Mouse (Mus musculus): ENCODE data around the gene Gpr26.

Gene Gpr26

DNA sequence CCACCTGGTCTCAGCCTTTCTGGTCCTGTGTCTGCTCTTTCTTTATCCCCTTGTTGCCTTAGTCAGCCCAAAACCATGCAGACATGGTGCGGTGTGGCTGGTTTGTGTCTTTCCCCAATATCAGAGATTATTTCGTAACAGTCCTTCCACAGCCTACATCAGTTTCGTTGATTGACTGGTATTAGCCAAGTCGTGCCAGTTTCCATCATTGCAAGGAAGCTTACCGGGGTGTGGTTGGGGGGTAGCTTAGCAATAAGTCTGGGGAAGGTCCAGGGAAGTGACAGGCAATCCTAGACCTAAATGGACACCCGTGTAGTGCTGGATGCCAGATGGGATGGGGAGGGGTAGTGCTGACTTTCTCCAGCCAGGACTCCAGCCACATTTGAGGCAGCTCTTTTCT is 59.3 kb downstream of the Gpr26 start:
- DNase-seq (ENCODE audit: low spot score in 2 of 2) = no peak

- DNase-seq (ENCODE audit: low spot score in 2 of 2) = no peak
Measured at GRCm38 (mm10) chr7:132026671-132027070, 60.4 kb downstream of the Gpr26 start.

DNA sequence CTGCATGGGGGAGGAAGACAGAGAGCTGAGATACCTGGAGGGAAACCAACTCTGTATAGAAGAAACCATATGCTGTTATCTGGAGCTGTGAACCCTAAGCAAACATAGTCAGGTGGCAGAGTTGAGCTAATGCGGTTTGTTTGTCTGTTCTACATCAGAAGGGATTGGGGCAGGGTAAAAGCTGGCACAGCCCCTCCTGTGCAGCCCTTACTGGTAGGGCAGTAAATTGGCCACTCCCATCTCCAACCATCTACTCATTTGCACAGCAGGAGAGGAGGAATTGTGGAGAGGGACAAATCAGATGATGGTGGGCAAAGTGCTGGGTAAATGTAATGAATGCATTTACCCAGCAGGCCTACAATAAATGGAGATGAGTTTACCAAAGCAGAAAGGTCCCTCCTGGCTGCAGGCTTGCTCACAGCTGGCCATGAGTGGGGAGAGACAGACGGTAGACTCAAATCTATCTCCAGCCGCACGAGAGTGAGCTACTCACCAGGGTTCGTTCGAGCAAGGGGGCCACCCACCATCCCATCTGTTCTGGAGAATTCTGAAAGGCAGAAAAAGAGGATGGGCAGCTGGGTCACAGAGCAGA is 65.8 kb downstream of the Gpr26 start:
- DNase-seq (ENCODE audit: low spot score in 2 of 2) = no peak

Measured in spleen, postnatal 36 days (tissue).